Mouse (Mus musculus): ENCODE results near the gene Klf4. TPM values are rescaled to one million over a fixed set of nuclear protein-coding genes. Genes with fewer than 3 reads are reported as not detected.

Klf4 gene
- polyA plus RNA-seq, 1 experiment from 2014 or later = 7.9 TPM

DNA sequence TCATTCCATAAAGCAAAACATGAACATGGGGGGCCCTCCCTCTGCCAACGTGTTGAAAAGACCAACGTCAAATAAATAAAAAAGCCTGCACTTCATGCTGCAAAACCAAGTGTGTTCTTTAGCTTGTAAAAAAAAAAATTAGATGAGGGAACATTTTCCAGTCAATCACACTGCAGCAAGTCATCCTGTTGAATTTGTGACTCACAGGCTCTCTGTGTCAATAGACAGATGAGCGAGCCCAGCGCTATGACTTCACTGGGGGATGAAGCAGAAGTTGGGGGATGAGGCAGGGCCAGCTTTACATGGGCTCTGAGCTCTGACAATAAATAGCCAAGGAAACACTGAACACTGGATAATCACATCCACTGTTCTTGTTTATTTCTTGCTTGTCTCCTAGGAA lies 9.4 kb upstream of the Klf4 start:
- Histone ChIP-seq H3K27me3 (replicated peaks; ENCODE audit: control insufficient read depth, insufficient read depth, low read length) (0 out of 2 replicates have a peak, but pooled peaks cover 4% of the 10 kb centered on the region), H3K9ac (ENCODE audit: low read length) (no peak overlapping the region), H3K4me1 (replicated peaks; ENCODE audit: control insufficient read depth, insufficient read depth, low read length) (no peaks in the 10 kb centered on the region), H3K36me3 (ENCODE audit: control insufficient read depth, insufficient read depth, low read length) (no peaks in the 10 kb centered on the region), H3K4me3 (ENCODE audit: low read depth, low read length) (no peak overlapping the region), H3K4me2 (ENCODE audit: low read length) (no peak overlapping the region), H3K9me3 (ENCODE audit: control insufficient read depth, low read length) (no peaks in the 10 kb centered on the region), H3K27ac (ENCODE audit: low read depth) (no peak overlapping the region)
- 55% methylated on average over 4 of the region's 4 CpGs for WGBS
- DNase-seq (ENCODE audit: low spot score) = no peak
- no peak for ATAC-seq (replicated peaks; ENCODE audit: low FRiP score, low TSS enrichment, low read depth)

- no peaks in the 10 kb centered on the region for H3K9me3 ChIP-seq (ENCODE audit: control insufficient read depth, low read length)
- no peak overlapping the region for H3K27ac ChIP-seq (ENCODE audit: low read depth)
- DNase-seq (ENCODE audit: low spot score) (peak; percentile 51), ATAC-seq (replicated peaks; ENCODE audit: low FRiP score, low TSS enrichment, low read depth) (no peak)
- no peak overlapping the region for H3K4me3 ChIP-seq (ENCODE audit: low read depth, low read length)
- no peaks in the 10 kb centered on the region for H3K36me3 ChIP-seq (ENCODE audit: control insufficient read depth, insufficient read depth, low read length)
- 52% methylated on average over 4 of the region's 4 CpGs for WGBS
- 0 out of 2 replicates have a peak, but pooled peaks cover 4% of the 10 kb centered on the region for H3K27me3 ChIP-seq (replicated peaks; ENCODE audit: control insufficient read depth, insufficient read depth, low read length)
- no peak overlapping the region for H3K9ac ChIP-seq (ENCODE audit: low read length)
- no peaks in the 10 kb centered on the region for H3K4me1 ChIP-seq (replicated peaks; ENCODE audit: control insufficient read depth, insufficient read depth, low read length)
- H3K4me2 ChIP-seq (ENCODE audit: low read length) = no peak overlapping the region
Observed at GRCm38 (mm10) chr4:55541221-55541620, 9.0 kb upstream of the Klf4 start.

DNA sequence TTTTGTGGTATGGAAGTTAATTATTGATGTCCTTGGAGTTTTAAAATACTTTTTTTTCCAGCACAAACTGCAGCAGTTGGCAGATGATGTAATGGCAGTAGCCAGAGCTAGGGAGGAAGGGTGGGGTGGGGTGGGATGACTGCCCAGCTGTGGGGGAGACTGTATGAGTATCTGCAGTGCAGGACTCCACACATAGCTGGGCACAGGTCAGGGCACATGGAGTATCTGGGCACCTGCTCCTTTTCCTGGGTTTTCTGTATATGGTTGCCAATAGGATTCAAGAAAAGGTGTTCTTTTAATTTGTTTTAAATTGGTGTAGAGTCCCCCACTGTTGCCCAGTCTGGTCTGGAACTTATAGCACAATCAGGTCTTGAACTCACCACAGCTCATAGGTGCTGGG lies 2.7 kb upstream of the Klf4 start:
- DNase-seq (ENCODE audit: low spot score) (no peak), ATAC-seq (replicated peaks; ENCODE audit: low FRiP score, low TSS enrichment, low read depth) (no peak)
- H3K9me3 ChIP-seq (ENCODE audit: control insufficient read depth, low read length) = no peaks in the 10 kb centered on the region
- H3K27ac ChIP-seq (ENCODE audit: low read depth) = no peak overlapping the region
- H3K9ac ChIP-seq (ENCODE audit: low read length) = no peak overlapping the region
- no peak overlapping the region for H3K4me3 ChIP-seq (ENCODE audit: low read depth, low read length)
- H3K4me2 ChIP-seq (ENCODE audit: low read length) = no peak overlapping the region
- no peaks in the 10 kb centered on the region for H3K36me3 ChIP-seq (ENCODE audit: control insufficient read depth, insufficient read depth, low read length)
- peaks cover 15% of the 10 kb centered on the region; the same call in 1 of the 2 replicates for H3K27me3 ChIP-seq (replicated peaks; ENCODE audit: control insufficient read depth, insufficient read depth, low read length)
- H3K4me1 ChIP-seq (replicated peaks; ENCODE audit: control insufficient read depth, insufficient read depth, low read length) = peaks cover 15% of the 10 kb centered on the region

DNA sequence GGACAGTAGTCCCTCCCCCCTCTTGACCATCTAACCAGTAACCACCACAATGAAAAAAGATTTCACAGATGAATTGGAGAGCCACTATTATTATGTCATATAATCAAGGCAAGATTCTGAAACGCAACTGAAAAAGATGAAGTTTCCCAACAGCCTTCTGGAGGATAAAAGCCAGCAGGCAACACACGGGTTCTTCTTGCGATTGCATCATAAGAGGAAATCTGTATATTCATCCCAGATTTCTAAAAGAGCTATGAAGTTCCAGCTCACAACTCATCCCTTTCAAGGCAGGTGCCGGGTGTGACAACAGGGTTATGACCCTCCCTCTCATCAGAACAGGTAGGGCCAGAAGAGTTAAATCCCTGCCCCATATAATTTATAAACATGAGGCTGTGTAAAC lies 2.2 kb upstream of the Klf4 start:
- DNase-seq (ENCODE audit: low spot score) (no peak), ATAC-seq (replicated peaks; ENCODE audit: low FRiP score, low TSS enrichment, low read depth) (no peak)
- Histone ChIP-seq H3K4me3 (ENCODE audit: low read depth, low read length) (no peak overlapping the region), H3K9ac (ENCODE audit: low read length) (no peak overlapping the region), H3K27me3 (replicated peaks; ENCODE audit: control insufficient read depth, insufficient read depth, low read length) (peaks cover 15% of the 10 kb centered on the region; the same call in 1 of the 2 replicates), H3K36me3 (ENCODE audit: control insufficient read depth, insufficient read depth, low read length) (no peaks in the 10 kb centered on the region), H3K4me1 (replicated peaks; ENCODE audit: control insufficient read depth, insufficient read depth, low read length) (peaks cover 15% of the 10 kb centered on the region), H3K27ac (ENCODE audit: low read depth) (no peak overlapping the region), H3K9me3 (ENCODE audit: control insufficient read depth, low read length) (no peaks in the 10 kb centered on the region), H3K4me2 (ENCODE audit: low read length) (no peak overlapping the region)
- WGBS = 62% methylated on average over 4 of the region's 4 CpGs

DNA sequence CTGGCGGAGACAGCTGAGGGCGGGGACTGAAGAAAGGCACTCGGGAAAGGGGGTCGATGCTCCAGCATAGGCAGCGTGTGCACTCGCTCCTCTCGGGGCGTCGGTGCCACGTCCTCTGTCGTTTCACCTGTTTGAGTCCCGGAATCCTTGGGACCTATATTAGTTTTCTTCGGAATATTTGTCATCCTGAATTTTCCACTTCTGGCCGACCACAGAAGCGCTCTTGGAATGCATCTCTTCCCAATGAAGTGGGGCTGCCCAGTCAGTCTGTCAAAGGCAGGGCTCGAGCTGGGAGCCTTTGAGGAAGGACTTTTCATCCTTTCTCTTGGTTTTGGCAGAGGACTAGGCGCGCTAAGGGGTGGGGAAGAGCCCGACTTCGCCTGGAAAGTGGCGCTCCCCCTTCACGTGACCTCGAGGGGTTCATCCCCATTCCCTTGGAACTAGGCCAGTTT lies 1.6 kb upstream of the Klf4 start:
- no peaks in the 10 kb centered on the region for H3K36me3 ChIP-seq (ENCODE audit: control insufficient read depth, insufficient read depth, low read length)
- no peak for ATAC-seq (replicated peaks; ENCODE audit: low FRiP score, low TSS enrichment, low read depth)
- H3K27ac ChIP-seq (ENCODE audit: low read depth) = no peak overlapping the region
- peak overlapping the region; percentile 84 for H3K4me2 ChIP-seq (ENCODE audit: low read length)
- WGBS = 6% methylated on average over 23 of the region's 23 CpGs
- peak overlapping the region; percentile 68 for H3K9ac ChIP-seq (ENCODE audit: low read length)
- peak; percentile 66 for DNase-seq (ENCODE audit: low spot score)
- H3K27me3 ChIP-seq (replicated peaks; ENCODE audit: control insufficient read depth, insufficient read depth, low read length) = peaks cover 15% of the 10 kb centered on the region; the same call in 1 of the 2 replicates
- peaks cover 15% of the 10 kb centered on the region for H3K4me1 ChIP-seq (replicated peaks; ENCODE audit: control insufficient read depth, insufficient read depth, low read length)
- H3K9me3 ChIP-seq (ENCODE audit: control insufficient read depth, low read length) = no peaks in the 10 kb centered on the region
- peak overlapping the region; percentile 67 for H3K4me3 ChIP-seq (ENCODE audit: low read depth, low read length)

DNA sequence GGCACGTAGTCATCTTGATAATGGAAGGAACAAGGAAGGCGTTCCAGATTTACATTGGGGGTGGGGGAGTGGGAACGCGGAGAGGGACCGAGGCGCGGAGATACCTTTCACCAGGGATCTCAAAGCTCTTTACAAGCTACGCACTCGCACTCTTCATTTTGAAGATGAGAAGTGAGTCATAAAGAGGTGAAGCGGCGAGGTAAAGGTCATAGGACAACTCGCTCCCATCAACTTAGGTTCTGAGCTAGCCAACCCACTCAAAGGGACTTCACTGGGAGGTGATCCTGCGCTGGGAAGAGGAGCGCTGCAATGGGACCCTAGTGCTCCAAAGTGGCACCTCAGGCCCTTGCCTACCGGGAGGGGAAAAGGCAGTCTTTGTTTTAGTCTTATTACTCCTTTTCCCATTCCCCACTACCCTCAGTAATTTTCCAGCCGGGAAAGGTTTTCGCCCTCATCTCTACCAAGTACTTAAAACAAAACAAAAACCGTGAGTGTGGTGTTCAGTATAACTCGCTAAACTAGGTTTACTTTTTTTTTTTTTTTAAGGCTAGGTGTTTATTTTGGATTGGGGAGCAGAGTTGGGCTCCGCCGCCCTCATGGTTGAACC lies 1.0 kb upstream of the Klf4 start:
- DNase-seq (ENCODE audit: low spot score) (no peak), ATAC-seq (replicated peaks; ENCODE audit: low FRiP score, low TSS enrichment, low read depth) (peak; percentile 4; the same call in 1 of the 2 replicates)
- Histone ChIP-seq H3K27me3 (replicated peaks; ENCODE audit: control insufficient read depth, insufficient read depth, low read length) (peaks cover 15% of the 10 kb centered on the region; the same call in 1 of the 2 replicates), H3K9ac (ENCODE audit: low read length) (peak overlapping the region; percentile 68), H3K9me3 (ENCODE audit: control insufficient read depth, low read length) (no peaks in the 10 kb centered on the region), H3K4me3 (ENCODE audit: low read depth, low read length) (peak overlapping the region; percentile 67), H3K36me3 (ENCODE audit: control insufficient read depth, insufficient read depth, low read length) (no peaks in the 10 kb centered on the region), H3K4me2 (ENCODE audit: low read length) (peak overlapping the region; percentile 84), H3K4me1 (replicated peaks; ENCODE audit: control insufficient read depth, insufficient read depth, low read length) (peaks cover 15% of the 10 kb centered on the region), H3K27ac (ENCODE audit: low read depth) (peak overlapping the region; percentile 81)
- WGBS = 2% methylated on average over 21 of the region's 21 CpGs

DNA sequence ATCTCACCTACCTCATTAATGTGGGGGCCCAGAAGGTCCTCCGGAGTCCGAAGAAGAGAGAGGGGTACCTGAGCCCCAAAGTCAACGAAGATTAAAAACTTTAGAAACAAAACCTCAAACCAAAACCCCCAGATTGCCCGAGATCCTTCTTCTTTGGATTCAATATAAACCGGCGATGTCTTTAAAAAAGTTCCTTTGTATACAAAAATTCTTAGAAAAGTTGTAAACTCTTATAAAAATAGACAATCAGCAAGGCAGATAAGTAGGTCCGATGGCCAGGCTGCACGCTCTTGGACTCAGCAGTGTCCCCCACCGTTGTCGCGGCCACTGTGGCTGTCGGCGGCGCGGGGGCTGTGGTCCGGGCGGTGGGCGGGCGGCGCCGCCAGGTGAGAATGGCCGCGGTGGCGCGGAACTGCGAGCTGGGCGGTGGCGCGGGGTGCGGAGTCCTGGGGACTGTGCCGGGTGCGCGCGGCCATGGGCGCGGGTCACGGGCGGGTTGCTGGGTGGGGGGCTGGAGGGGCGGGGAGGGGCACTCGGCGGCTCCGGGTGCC lies 335 bp downstream of the Klf4 start:
- H3K27ac ChIP-seq (ENCODE audit: low read depth) = peak overlapping the region; percentile 43; the same call in 1 of the 2 replicates
- no peaks in the 10 kb centered on the region for H3K36me3 ChIP-seq (ENCODE audit: control insufficient read depth, insufficient read depth, low read length)
- H3K9me3 ChIP-seq (ENCODE audit: control insufficient read depth, low read length) = no peaks in the 10 kb centered on the region
- H3K4me2 ChIP-seq (ENCODE audit: low read length) = peak overlapping the region; percentile 84
- ATAC-seq (replicated peaks; ENCODE audit: low FRiP score, low TSS enrichment, low read depth) = peak; percentile 56
- peak overlapping the region; percentile 66 for H3K9ac ChIP-seq (ENCODE audit: low read length)
- H3K27me3 ChIP-seq (replicated peaks; ENCODE audit: control insufficient read depth, insufficient read depth, low read length) = peaks cover 14% of the 10 kb centered on the region; the same call in 1 of the 2 replicates
- WGBS = under 1% methylated on average over 38 of the region's 42 CpGs
- H3K4me3 ChIP-seq (ENCODE audit: low read depth, low read length) = peak overlapping the region; percentile 67
- DNase-seq (ENCODE audit: low spot score) = peak; percentile 83
- H3K4me1 ChIP-seq (replicated peaks; ENCODE audit: control insufficient read depth, insufficient read depth, low read length) = peaks cover 15% of the 10 kb centered on the region

DNA sequence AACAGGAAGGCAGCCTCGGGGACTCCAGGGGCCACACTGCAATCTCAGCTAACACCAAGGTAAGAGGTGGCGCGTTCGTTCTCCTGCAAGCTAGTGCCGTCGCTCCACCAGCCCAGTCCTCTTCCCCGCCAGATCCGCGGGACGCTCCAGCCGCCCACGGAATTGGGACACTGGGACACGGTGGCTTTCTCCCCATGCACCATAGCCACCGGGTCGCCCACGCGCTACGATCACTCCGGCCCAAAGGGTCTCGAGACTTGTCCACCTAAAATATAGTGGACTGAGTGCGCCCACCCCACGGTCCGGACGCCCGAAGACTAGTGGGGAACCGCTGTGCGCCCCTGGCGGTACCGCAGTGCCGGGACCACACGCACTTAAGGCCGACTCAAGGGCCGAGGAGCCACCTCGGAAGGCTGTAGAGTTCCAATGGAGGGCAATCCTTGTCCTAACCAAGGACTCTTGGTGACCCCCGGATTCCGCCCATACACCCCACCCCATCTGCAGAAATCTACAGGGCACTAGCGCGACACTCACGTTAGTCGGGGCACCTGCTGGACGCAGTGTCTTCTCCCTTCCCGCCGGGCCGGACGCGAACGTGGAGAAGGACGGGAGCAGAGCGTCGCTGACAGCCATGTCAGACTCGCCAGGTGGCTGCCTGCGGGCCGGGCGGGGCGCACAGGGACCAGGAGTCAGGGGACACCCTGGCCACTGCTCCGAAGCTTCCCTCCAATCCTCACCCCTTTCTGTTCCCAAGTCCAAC lies 990 bp downstream of the Klf4 start:
- WGBS = 2% methylated on average over 56 of the region's 56 CpGs
- Histone ChIP-seq H3K27me3 (replicated peaks; ENCODE audit: control insufficient read depth, insufficient read depth, low read length) (peaks cover 11% of the 10 kb centered on the region; the same call in 1 of the 2 replicates), H3K36me3 (ENCODE audit: control insufficient read depth, insufficient read depth, low read length) (no peaks in the 10 kb centered on the region), H3K9me3 (ENCODE audit: control insufficient read depth, low read length) (no peaks in the 10 kb centered on the region), H3K4me3 (ENCODE audit: low read depth, low read length) (peak overlapping the region; percentile 67), H3K4me1 (replicated peaks; ENCODE audit: control insufficient read depth, insufficient read depth, low read length) (peaks cover 15% of the 10 kb centered on the region), H3K4me2 (ENCODE audit: low read length) (peak overlapping the region; percentile 84), H3K9ac (ENCODE audit: low read length) (peak overlapping the region; percentile 66), H3K27ac (ENCODE audit: low read depth) (no peak overlapping the region)
- ATAC-seq (replicated peaks; ENCODE audit: low FRiP score, low TSS enrichment, low read depth) (0 out of 2 replicates have a peak, but pooled peaks have one; percentile 2), DNase-seq (ENCODE audit: low spot score) (peak; percentile 81)
